Mouse (Mus musculus): ENCODE measurements around the gene Gm8332.
"Not testable (repeated sequence)": the region's sequence is repeated elsewhere in the genome, so short reads cannot be mapped to it uniquely, and the experiment has no call there.

DNA sequence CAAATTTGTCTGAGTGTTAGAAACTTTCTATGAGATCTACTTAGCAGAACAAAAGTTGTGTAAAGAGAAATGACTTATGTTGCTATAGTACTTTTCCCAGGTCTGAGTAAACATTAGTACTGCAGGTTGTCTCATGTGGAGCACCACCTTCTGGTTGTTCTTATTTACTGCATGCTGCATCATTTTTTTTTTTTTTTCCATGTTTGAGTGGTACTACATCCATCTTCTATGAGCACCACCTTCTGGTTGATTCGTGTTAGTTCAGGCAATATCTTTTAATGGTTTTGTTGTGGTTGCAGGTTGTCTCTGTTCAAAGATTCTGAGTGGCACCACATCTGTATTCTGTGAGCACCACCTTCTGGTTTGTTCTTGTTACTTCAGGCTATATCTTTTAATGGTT, 7.0 kb downstream of the Gm8332 start:
- TF ChIP-seq POLR2A (IDR thresholded peaks at IDR 0.05; ENCODE audit: extremely low read depth, insufficient read depth, low read length); CTCF (IDR thresholded peaks at IDR 0.05; ENCODE audit: low read depth, low read length): not testable (repeated sequence)

All from liver, adult 2 months (tissue).